Mouse (Mus musculus): ENCODE measurements around the gene Hoxd9. TPM values are rescaled to one million over a fixed set of nuclear protein-coding genes. Genes with fewer than 3 reads are reported as not detected.

Hoxd9 gene
- polyA plus RNA-seq, 1 experiment from 2014 or later = not detected

DNA sequence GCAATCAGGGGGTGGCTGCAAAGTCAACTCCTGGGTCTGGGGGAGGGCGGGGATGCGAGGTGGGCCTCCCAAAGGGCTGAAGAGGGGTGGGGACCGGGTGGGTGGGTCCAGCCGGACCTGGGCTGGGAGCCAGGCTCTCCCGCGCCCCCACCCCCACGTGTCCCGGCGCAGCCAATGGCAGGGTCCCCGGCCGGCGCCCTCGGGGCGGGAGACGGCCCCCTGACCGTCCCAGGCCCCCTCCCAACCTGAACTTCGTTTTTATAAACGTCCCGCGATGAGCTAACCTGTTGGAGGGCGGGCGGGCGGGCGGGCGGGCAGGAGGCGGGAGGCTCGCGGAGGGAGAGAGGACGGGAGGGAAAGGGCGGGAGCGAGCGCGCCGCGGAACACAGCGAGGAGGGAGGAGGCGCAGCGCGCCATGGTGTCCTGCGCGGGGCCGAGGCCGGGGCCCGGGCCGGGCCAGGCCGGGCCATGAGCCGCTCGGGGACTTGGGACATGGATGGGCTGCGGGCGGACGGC is 29.6 kb upstream of the Hoxd9 start, which contains the start of gene Hoxd13:
TSS of gene Hoxd13 (plus strand) at position 469 of the 516 bp plus-strand sequence.
- Histone ChIP-seq H3K4me2 (ENCODE audit: low read length) (peak within 1 kb of the TSS; percentile 45), H3K9me3 (replicated peaks; ENCODE audit: control insufficient read depth, low read length, poor library complexity, severe bottlenecking) (no peaks in the 10 kb centered on the region), H3K4me3 (ENCODE audit: low read depth, low read length) (peak within 1 kb of the TSS; percentile 8), H3K9ac (ENCODE audit: low read depth, low read length) (no peak within 1 kb of the TSS), H3K27ac (ENCODE audit: low read length) (no peak within 1 kb of the TSS), H3K4me1 (ENCODE audit: control insufficient read depth, insufficient read depth, low read length) (peaks cover 6% of the 10 kb centered on the region), H3K36me3 (ENCODE audit: control insufficient read depth, insufficient read depth, low read length) (no peaks in the 10 kb centered on the region), H3K27me3 (ENCODE audit: control insufficient read depth, insufficient read depth, low read depth, low read length) (peaks cover 85% of the 10 kb centered on the region)
- ATAC-seq = no peak
- WGBS = under 1% methylated on average over 22 of the region's 51 CpGs

DNA sequence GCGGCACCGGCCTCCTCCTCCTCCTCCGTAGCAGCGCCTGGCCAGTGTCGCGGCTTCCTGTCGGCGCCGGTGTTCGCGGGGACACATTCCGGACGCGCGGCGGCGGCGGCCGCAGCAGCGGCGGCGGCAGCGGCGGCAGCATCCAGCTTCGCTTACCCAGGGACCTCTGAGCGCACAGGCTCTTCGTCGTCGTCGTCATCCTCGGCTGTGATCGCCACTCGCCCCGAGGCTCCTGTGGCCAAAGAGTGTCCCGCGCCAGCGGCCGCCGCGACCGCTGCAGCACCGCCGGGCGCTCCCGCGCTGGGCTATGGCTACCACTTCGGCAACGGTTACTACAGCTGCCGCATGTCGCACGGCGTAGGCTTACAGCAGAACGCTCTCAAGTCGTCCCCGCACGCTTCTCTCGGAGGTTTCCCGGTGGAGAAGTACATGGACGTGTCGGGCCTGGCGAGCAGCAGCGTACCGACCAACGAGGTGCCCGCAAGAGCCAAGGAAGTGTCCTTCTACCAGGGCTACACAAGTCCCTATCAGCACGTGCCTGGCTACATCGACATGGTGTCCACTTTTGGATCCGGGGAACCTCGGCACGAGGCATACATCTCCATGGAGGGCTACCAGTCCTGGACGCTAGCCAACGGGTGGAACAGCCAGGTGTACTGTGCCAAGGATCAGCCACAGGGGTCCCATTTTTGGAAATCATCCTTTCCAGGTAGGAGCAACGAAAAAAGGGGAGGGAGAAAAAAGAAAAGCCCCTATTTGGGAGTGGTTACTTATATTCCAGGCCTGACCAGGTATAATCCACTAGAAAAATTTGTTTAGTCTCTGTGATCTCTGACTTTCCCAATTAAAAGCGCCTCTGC is 28.9 kb upstream of the Hoxd9 start:
- ATAC-seq = no peak

DNA sequence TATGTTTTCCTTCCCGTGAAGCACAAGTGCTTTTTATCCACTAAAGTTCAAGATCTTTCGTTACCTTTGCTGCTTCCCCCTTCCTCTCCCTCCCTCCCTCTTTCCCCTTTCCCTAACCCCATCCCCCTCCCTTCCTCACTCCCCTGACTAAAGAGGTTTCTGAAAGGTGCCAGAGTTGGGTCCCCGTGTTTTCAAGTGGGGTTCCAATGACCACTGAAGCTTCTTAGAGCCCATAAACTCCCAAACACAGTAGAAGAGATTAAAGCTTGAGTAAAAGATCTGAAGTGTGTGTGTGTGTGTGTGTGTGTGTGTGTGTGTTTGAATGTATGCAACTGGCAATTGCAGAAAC is 28.3 kb upstream of the Hoxd9 start:
- Histone ChIP-seq H3K27me3 (ENCODE audit: control insufficient read depth, insufficient read depth, low read depth, low read length) (peaks cover 86% of the 10 kb centered on the region), H3K36me3 (ENCODE audit: control insufficient read depth, insufficient read depth, low read length) (no peaks in the 10 kb centered on the region), H3K4me3 (ENCODE audit: low read depth, low read length) (no peak overlapping the region), H3K9me3 (replicated peaks; ENCODE audit: control insufficient read depth, low read length, poor library complexity, severe bottlenecking) (no peaks in the 10 kb centered on the region), H3K27ac (ENCODE audit: low read length) (no peak overlapping the region), H3K4me1 (ENCODE audit: control insufficient read depth, insufficient read depth, low read length) (peaks cover 7% of the 10 kb centered on the region), H3K9ac (ENCODE audit: low read depth, low read length) (no peak overlapping the region), H3K4me2 (ENCODE audit: low read length) (no peak overlapping the region)
- no peak for ATAC-seq
- 0% methylated on average over 3 of the region's 3 CpGs for WGBS

More for the DNA sequence above, 28.9 kb upstream of the Hoxd9 start:
- Histone ChIP-seq H3K36me3 (ENCODE audit: control insufficient read depth, insufficient read depth, low read length) (no peaks in the 10 kb centered on the region), H3K4me1 (ENCODE audit: control insufficient read depth, insufficient read depth, low read length) (peaks cover 7% of the 10 kb centered on the region), H3K4me3 (ENCODE audit: low read depth, low read length) (peak overlapping the region; percentile 8; the same call in 1 of the 2 replicates), H3K4me2 (ENCODE audit: low read length) (peak overlapping the region; percentile 45), H3K9ac (ENCODE audit: low read depth, low read length) (no peak overlapping the region), H3K9me3 (replicated peaks; ENCODE audit: control insufficient read depth, low read length, poor library complexity, severe bottlenecking) (no peaks in the 10 kb centered on the region), H3K27ac (ENCODE audit: low read length) (no peak overlapping the region), H3K27me3 (ENCODE audit: control insufficient read depth, insufficient read depth, low read depth, low read length) (peaks cover 86% of the 10 kb centered on the region)
- WGBS = under 1% methylated on average over 54 of the region's 74 CpGs

DNA sequence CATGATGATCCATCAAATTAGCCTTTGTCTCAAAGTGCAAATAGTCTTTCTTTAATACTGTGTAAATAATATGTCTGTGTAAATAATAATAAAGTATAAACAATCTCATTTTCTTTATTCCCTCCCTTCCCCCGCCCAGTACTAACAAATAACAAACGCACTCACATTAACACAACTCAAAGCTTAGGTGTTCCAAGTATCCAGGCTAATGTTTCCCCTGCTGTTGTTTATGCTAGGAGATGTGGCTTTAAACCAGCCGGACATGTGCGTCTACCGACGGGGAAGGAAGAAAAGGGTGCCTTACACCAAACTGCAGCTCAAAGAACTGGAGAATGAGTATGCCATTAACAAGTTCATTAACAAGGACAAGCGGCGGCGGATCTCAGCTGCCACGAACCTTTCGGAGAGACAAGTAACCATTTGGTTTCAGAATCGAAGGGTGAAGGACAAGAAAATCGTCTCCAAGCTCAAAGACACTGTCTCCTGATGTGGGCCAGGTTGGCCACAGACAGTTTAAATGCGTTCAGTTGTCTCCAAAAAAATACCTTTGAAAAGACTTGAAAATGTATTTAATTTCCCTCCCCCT is 27.8 kb upstream of the Hoxd9 start:
- Histone ChIP-seq H3K9ac (ENCODE audit: low read depth, low read length) (no peak overlapping the region), H3K36me3 (ENCODE audit: control insufficient read depth, insufficient read depth, low read length) (no peaks in the 10 kb centered on the region), H3K4me2 (ENCODE audit: low read length) (no peak overlapping the region), H3K27ac (ENCODE audit: low read length) (no peak overlapping the region), H3K27me3 (ENCODE audit: control insufficient read depth, insufficient read depth, low read depth, low read length) (peaks cover 86% of the 10 kb centered on the region), H3K9me3 (replicated peaks; ENCODE audit: control insufficient read depth, low read length, poor library complexity, severe bottlenecking) (no peaks in the 10 kb centered on the region), H3K4me1 (ENCODE audit: control insufficient read depth, insufficient read depth, low read length) (peaks cover 7% of the 10 kb centered on the region), H3K4me3 (ENCODE audit: low read depth, low read length) (no peak overlapping the region)
- no peak for ATAC-seq
- WGBS = 3% methylated on average over 14 of the region's 14 CpGs

DNA sequence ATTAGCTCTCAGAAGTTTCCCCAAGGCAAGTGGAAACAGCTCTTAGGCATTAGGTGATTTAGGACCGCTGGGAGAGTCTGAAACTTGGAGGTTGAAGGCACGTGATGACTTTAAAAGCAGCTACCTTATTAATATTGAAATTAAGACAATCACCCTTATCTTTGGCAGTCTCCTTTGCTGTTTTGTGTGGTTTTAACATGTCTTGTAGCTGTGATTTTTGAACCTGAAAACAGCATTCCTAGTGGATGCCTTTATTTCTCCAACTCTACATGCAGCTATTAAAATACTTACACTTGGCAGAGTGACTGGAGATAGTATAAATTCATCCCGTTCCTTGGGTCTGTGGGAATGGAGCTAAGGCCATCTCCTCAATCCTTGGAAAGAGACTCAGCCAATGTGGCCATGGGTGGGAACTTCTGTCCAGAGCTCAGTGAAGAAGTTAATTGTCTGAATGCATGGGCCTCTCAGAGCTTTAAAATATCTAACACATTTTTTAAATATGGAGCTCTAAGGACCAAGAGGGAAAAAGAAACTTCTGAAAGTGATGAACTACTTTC is 26.8 kb upstream of the Hoxd9 start:
- H3K4me1 ChIP-seq (ENCODE audit: control insufficient read depth, insufficient read depth, low read length) = peaks cover 7% of the 10 kb centered on the region
- no peak overlapping the region for H3K4me3 ChIP-seq (ENCODE audit: low read depth, low read length)
- H3K9me3 ChIP-seq (replicated peaks; ENCODE audit: control insufficient read depth, low read length, poor library complexity, severe bottlenecking) = no peaks in the 10 kb centered on the region
- H3K36me3 ChIP-seq (ENCODE audit: control insufficient read depth, insufficient read depth, low read length) = no peaks in the 10 kb centered on the region
- no peak for ATAC-seq
- 1% methylated on average over 3 of the region's 3 CpGs for WGBS
- H3K27ac ChIP-seq (ENCODE audit: low read length) = no peak overlapping the region
- no peak overlapping the region for H3K9ac ChIP-seq (ENCODE audit: low read depth, low read length)
- no peak overlapping the region for H3K4me2 ChIP-seq (ENCODE audit: low read length)
- H3K27me3 ChIP-seq (ENCODE audit: control insufficient read depth, insufficient read depth, low read depth, low read length) = peaks cover 86% of the 10 kb centered on the region

DNA sequence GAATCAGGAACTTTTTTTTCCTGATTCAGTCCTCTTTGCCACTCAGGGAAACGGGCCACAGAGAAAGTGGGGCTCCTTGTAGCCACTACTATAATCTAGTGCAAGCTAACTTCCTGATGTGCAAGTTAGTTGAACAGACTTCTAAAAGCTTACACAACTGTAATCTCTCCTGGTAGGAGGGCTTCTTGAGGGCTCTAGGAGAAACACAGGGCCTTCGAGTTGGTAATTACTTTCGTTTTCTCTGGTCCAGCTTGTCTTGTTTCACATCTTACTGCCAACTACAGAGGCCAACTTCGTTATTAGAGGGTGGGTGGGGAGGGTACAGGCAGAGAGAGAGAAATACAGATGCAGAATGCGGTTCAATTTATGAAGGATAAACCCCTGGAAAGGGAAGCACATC is 25.7 kb upstream of the Hoxd9 start:
- Histone ChIP-seq H3K4me2 (ENCODE audit: low read length) (no peak overlapping the region), H3K4me3 (ENCODE audit: low read depth, low read length) (no peak overlapping the region), H3K4me1 (ENCODE audit: control insufficient read depth, insufficient read depth, low read length) (peaks cover 7% of the 10 kb centered on the region), H3K36me3 (ENCODE audit: control insufficient read depth, insufficient read depth, low read length) (no peaks in the 10 kb centered on the region), H3K27me3 (ENCODE audit: control insufficient read depth, insufficient read depth, low read depth, low read length) (peaks cover 88% of the 10 kb centered on the region), H3K27ac (ENCODE audit: low read length) (no peak overlapping the region), H3K9ac (ENCODE audit: low read depth, low read length) (no peak overlapping the region), H3K9me3 (replicated peaks; ENCODE audit: control insufficient read depth, low read length, poor library complexity, severe bottlenecking) (no peaks in the 10 kb centered on the region)
- ATAC-seq = no peak
- 3% methylated on average over 5 of the region's 5 CpGs for WGBS

DNA sequence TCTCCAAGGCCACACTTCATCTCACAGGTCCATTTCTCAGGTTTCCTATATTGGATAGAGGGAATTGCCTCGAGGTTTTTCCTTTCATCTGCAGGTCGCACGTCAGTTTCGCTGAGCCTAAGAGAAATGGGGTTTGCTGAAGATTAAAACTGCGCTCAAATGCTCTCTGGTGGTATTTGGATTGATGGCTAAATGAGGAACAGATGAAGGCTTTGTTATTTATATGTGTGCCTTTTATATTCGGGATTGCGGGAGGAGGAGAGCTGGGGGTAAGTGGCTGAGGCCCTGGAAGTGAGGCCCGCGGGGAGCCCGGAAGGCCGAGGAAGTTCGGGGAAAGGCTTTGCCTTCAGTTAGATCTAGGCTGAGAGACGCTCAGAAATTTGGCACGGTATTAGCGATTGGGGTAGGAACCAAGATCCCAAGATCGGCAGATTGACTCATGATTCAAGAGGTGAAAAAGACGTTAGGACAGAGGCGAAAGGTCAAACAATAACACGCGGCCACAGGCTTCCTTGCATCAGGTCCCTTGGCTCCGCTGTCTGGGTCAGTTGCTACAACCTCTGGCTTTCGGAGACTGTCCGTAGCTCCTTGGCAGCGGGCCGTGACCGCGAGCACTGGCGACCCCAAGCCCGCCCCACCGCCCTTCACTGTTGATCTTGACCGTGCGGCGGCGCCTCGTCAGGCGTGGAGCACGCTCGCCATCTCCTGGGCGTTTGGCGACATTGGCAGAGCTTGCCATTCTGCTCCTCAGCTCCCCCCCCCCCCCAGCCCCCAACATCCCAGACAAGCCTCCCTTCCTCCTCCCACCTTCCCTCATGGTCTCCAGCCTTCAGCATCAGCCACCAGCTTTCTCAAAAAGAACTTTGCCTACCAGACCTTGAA is 24.8 kb upstream of the Hoxd9 start:
- WGBS = under 1% methylated on average over 38 of the region's 40 CpGs
- no peaks in the 10 kb centered on the region for H3K9me3 ChIP-seq (replicated peaks; ENCODE audit: control insufficient read depth, low read length, poor library complexity, severe bottlenecking)
- peak overlapping the region; percentile 55 for H3K4me2 ChIP-seq (ENCODE audit: low read length)
- no peak overlapping the region for H3K9ac ChIP-seq (ENCODE audit: low read depth, low read length)
- H3K4me1 ChIP-seq (ENCODE audit: control insufficient read depth, insufficient read depth, low read length) = peaks cover 7% of the 10 kb centered on the region
- H3K27me3 ChIP-seq (ENCODE audit: control insufficient read depth, insufficient read depth, low read depth, low read length) = peaks cover 89% of the 10 kb centered on the region
- H3K36me3 ChIP-seq (ENCODE audit: control insufficient read depth, insufficient read depth, low read length) = no peaks in the 10 kb centered on the region
- H3K27ac ChIP-seq (ENCODE audit: low read length) = no peak overlapping the region
- ATAC-seq = no peak
- peak overlapping the region; percentile 7; the same call in 1 of the 2 replicates for H3K4me3 ChIP-seq (ENCODE audit: low read depth, low read length)

DNA sequence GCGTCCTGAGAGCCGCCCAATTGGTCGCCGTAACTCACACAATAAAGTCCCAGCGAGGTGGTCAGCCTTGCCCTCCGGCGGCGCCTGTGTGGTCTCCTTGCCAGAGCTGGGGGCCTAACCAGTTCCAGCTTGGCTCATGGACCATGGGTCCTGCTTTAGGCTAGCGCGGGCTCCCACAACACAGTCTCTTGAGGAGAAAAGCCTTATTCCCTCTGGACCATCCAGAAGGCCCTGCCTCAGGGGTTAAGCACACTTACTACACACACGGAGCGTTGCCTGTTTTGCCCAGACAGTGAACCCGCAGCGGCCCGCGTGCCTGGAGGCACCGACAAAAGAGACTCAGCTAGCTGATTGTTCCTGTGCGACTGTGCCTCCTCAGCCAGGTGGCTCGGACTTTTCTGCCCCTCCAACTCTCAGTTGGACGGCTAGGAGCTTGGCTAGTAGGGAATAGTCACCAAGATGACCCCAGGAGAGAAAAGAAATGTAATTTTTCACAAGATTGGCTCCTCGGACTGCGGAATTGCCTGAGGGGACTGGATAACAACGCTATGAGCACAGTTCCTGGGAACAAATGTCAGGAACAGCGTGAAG is 23.6 kb upstream of the Hoxd9 start:
- H3K4me1 ChIP-seq (ENCODE audit: control insufficient read depth, insufficient read depth, low read length) = peaks cover 3% of the 10 kb centered on the region; the same call in 1 of the 2 replicates
- no peak overlapping the region for H3K4me2 ChIP-seq (ENCODE audit: low read length)
- 1% methylated on average over 24 of the region's 24 CpGs for WGBS

More for the DNA sequence above, 23.6 kb upstream of the Hoxd9 start:
- peaks cover 94% of the 10 kb centered on the region for H3K27me3 ChIP-seq (ENCODE audit: control insufficient read depth, insufficient read depth, low read depth, low read length)
- H3K9me3 ChIP-seq (replicated peaks; ENCODE audit: control insufficient read depth, low read length, poor library complexity, severe bottlenecking) = no peaks in the 10 kb centered on the region
- H3K9ac ChIP-seq (ENCODE audit: low read depth, low read length) = no peak overlapping the region
- no peak overlapping the region for H3K4me3 ChIP-seq (ENCODE audit: low read depth, low read length)
- ATAC-seq = no peak
- no peak overlapping the region for H3K27ac ChIP-seq (ENCODE audit: low read length)
- no peaks in the 10 kb centered on the region for H3K36me3 ChIP-seq (ENCODE audit: control insufficient read depth, insufficient read depth, low read length)
